Mouse (Mus musculus) neutrophil, adult 5-6 weeks (primary cell): ENCODE data around the gene Vmn1r137. TPM values are rescaled to one million over a fixed set of nuclear protein-coding genes. Genes with fewer than 3 reads are reported as not detected.
"Not testable (repeated sequence)": the region's sequence is repeated elsewhere in the genome, so short reads cannot be mapped to it uniquely, and the experiment has no call there.

Source experiments
- ATAC-seq: fragments of 151-379, 151-347 bp; 2 replicates; pipeline ENCODE4 v1.8.0; 2017; ENCODE audit warnings: mild to moderate bottlenecking, moderate TSS enrichment; ENCODE audit not compliant: insufficient number of reproducible peaks, poor library complexity, low FRiP score, severe bottlenecking; ENCODE audit errors: extremely low read depth
- total RNA-seq: library from RNA; stranded (forward); fragments of 200-1000 nt; gene quantifications from 2 replicates; pipeline ENCODE4 v1.2.3, GENCODE M21; 2017

Gene Vmn1r137
- total RNA-seq = not detected in 2 replicates

DNA sequence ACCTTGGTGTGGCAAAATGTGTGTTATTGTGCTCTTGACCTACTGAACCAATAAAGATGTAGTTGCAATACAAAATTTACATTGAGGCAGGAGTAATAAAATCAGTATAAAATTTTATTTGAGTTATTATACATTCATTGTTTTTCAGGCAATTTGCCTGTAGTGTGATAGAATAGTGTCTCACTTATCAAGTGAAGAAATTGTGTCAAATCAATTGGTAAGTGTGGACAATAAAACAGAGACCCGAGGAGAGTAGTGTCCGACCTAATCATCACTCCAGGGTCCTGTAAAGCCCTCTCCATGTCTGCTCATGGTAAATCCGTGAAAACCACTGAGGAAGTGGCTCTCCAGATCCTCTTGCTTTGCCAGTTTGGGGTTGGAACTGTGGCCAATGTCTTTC, at the start of gene Vmn1r137:
Gene Vmn1r137 (plus strand): TSS at position 301 of the 400 bp plus-strand sequence.
- not testable (repeated sequence) for ATAC-seq

DNA sequence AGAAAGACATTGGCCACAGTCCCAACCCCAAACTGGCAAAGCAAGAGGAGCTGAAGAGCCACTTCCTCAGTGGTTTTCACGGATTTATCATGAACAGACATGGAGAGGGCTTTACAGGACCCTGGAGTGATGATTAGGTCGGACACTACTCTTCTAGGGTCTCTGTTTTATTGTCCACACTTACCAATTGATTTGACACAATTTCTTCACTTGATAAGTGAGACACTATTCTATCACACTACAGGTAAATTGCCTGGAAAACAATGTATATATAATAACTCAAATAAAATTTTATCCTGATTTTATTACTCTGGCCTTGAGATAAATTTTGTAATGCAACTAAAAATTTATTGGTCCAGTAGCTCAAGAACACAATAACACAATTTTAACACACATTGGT, 34.4 kb downstream of the Vmn1r137 start, which contains the start of gene Vmn1r138:
Gene Vmn1r138 (minus strand): TSS at position 101 of the 400 bp plus-strand sequence.
- not testable (repeated sequence) for ATAC-seq

Other genes starting within 250 kb of the Vmn1r137 start
- not detected in 2 replicates for gene Gm4175, start 233.1 kb upstream of the Vmn1r137 start, total RNA-seq
- gene Gm4177, start 197.9 kb upstream of the Vmn1r137 start, total RNA-seq = not detected in 2 replicates
- gene Vmn1r135, start 162.2 kb upstream of the Vmn1r137 start, total RNA-seq = not detected in 2 replicates
- gene Gm5725, start 150.3 kb upstream of the Vmn1r137 start, total RNA-seq = not detected in 2 replicates
- gene Gm5891, start 73.3 kb upstream of the Vmn1r137 start, total RNA-seq = not detected in 2 replicates
- gene Vmn1r138, start 34.3 kb downstream of the Vmn1r137 start, total RNA-seq = not detected in 2 replicates
- gene Gm6176, start 61.7 kb downstream of the Vmn1r137 start, total RNA-seq = not detected in 2 replicates
- not detected in 2 replicates for gene Vmn1r139, start 74.5 kb downstream of the Vmn1r137 start, total RNA-seq
- gene Gm16451, start 123.7 kb downstream of the Vmn1r137 start, total RNA-seq = not detected in 2 replicates
- gene Gm10666, start 140.2 kb downstream of the Vmn1r137 start, total RNA-seq = not detected in 2 replicates
- not detected in 2 replicates for gene Vmn1r142, start 169.4 kb downstream of the Vmn1r137 start, total RNA-seq
- not detected in 2 replicates for gene Vmn1r143, start 194.8 kb downstream of the Vmn1r137 start, total RNA-seq
- not detected in 2 replicates for gene Gm8653, start 206.7 kb downstream of the Vmn1r137 start, total RNA-seq
- not detected in 2 replicates for gene Gm8453, start 234.9 kb downstream of the Vmn1r137 start, total RNA-seq